Mouse (Mus musculus): ENCODE data around the gene Dglucy.
A peak's percentile ranks its signal among the peaks of the same experiment; 100 is the strongest.

Dglucy gene

GRCm38 (mm10) chr12:100841211-100841792 lies 62.4 kb downstream of the Dglucy start:
- DNase-seq (ENCODE audit: inconsistent ontology term), result peak; percentile 63

GRCm38 (mm10) chr12:100843171-100843570 lies 64.3 kb downstream of the Dglucy start:
- no peak for DNase-seq (ENCODE audit: inconsistent ontology term)

GRCm38 (mm10) chr12:100844546-100844945 lies 65.7 kb downstream of the Dglucy start:
- no peak for DNase-seq (ENCODE audit: inconsistent ontology term)

- DNase-seq (ENCODE audit: inconsistent ontology term), result no peak
These were observed 67.0 kb downstream of the Dglucy start for GRCm38 (mm10) chr12:100845829-100846228.

GRCm38 (mm10) chr12:100846566-100846965 lies 67.7 kb downstream of the Dglucy start:
- DNase-seq (ENCODE audit: inconsistent ontology term), result no peak

GRCm38 (mm10) chr12:100847437-100848080 lies 68.7 kb downstream of the Dglucy start:
- DNase-seq (ENCODE audit: inconsistent ontology term), result no peak

DNA sequence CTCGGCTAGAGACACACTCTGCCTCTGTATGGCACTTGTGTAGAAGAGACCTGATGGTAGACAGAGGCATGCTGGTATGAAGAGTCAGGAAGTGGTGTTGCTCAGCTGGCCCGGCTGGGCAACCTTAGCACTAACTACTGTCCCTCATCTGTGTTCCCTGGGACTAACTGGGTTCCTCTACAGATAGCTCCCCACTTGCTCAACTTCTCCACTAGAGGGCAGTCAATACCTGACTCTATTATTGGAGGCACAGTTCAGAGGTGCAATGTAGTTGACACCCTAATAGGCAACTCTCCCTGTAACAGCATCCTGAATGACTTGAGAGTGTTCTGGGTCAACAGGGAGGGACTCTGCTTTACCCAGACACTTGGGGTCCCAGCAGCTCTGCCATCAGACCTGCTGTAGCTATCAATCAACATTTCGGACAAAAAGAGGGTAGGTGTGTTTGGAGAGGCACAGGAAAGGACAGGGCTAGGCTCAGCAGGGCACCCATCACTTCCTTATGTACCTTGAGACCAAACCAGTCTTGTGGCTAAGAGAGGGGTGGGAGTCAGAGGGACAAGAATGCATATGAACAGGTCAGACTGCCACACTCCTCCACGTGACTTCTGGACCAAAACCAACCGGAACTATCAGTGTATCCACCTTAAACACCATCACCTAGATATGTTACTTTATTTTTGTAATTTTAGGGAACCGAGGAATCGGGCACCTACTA lies 70.7 kb downstream of the Dglucy start:
- DNase-seq (ENCODE audit: inconsistent ontology term), result peak; percentile 29

DNA sequence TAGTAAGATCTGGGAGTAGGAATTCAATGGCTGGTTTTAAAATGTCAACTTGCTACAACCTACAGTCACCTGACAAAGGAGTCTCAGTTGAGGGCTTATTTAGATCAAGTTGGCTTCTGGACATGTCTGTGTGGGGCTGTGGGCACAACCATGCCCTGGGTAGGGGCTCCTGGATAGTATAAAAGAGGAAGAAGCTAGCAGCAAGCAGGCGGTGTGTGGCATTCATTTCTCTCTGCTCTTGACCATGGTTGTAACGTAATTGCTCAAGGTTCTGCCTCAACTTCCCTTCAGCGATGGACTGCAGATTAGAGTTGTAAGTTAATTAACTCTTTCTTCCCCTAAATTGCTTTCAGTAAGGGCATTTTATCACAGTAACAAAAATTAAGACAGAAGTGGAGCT lies 73.5 kb downstream of the Dglucy start:
- no peak for DNase-seq (ENCODE audit: inconsistent ontology term)

GRCm38 (mm10) chr12:100856337-100856736 lies 77.5 kb downstream of the Dglucy start:
- no peak for DNase-seq (ENCODE audit: inconsistent ontology term)

DNA sequence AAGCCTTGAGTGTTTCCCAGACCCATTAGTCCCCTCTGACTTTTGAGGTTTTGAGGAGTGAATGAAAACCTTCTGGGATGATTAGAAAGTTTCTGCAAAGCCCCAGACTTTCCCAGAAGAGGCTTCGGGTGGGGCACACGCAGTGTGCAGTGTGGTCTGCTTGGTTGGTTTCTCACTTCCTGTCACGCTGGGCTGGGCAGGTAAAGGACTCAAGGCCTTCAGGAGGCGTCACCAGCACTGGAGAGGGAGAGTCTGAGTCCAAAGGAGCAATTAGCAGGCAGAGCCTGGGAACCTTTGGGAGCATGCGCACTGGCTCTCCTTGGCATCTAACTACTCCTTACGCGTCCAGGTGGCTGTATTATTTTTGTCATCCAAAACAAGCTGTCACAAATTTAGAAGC lies 78.9 kb downstream of the Dglucy start:
- DNase-seq (ENCODE audit: inconsistent ontology term), result no peak

DNA sequence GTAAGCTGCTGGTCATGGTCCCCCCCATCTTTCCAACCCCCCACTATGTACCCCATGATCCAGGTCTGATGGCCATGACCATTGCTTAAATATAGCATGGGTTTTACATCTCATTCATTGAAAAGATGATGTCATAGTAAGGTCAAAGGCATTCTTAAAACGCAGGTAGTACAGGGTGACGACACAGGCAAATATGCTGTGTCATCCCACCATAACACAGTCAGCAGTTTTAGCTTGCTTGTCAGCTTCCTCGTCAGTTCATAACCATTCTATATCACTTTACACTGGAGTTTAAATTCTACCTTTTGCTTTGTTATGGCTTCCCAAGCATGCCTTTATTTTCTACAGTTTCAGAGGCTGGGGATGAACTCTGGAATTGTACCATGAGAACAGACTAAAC lies 83.4 kb downstream of the Dglucy start:
- no peak for DNase-seq (ENCODE audit: inconsistent ontology term)

DNA sequence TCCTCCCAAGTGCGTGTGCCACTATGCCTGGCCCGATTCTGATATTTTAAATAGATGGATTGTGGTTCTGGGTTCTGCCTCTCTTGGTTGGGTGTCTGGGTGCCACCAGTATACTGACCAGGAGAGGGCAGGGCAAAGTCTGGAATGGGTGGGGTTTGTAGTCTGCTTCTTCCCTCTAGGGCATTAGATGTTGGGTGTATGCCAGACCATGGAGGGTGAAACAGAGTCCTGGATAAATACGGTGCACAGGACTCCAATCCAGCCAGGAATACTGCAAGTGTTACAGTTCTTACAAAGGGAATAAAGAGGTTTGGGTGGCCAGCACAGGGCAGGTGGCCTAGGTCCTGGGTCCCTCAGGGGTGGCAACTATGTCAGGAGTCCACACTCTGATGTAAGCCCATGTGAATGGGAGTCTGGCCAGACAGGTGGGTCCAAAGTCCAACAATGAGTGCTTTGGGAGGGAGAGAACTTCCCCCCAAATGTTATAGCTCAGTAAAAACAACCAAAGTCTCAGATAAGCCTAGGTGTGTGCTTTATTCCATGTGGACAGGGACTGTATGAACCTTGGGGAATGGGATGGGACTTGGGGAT lies 84.1 kb downstream of the Dglucy start:
- DNase-seq (ENCODE audit: inconsistent ontology term), result no peak

GRCm38 (mm10) chr12:100865072-100865471 lies 86.2 kb downstream of the Dglucy start:
- no peak for DNase-seq (ENCODE audit: inconsistent ontology term)

- no peak for DNase-seq (ENCODE audit: inconsistent ontology term)
These were observed 86.7 kb downstream of the Dglucy start for GRCm38 (mm10) chr12:100865509-100866078.

GRCm38 (mm10) chr12:100867097-100867496 lies 88.2 kb downstream of the Dglucy start:
- peak; percentile 8 for DNase-seq (ENCODE audit: inconsistent ontology term)

GRCm38 (mm10) chr12:100868049-100868622 lies 89.3 kb downstream of the Dglucy start:
- DNase-seq (ENCODE audit: inconsistent ontology term), result no peak

- DNase-seq (ENCODE audit: inconsistent ontology term), result no peak
These were observed 92.4 kb downstream of the Dglucy start for GRCm38 (mm10) chr12:100871234-100871633.

DNA sequence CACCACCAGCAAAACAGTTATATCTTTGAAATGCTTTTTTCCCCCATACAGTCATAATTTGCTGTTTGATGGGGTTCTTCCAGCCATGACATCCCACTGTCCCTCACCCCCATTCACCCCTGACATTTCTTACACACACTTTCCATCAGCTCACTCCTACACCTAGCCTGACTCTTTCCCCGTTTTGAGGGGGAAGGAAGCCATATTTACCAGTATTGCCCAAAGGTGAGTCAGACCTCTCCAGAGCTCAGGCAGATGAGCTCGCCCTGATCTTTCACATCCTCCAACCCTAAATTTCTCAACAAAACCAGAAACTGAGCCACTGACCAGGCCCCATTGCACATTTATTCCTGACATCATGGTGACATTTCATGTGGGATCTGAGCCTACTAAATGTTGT lies 93.0 kb downstream of the Dglucy start:
- DNase-seq (ENCODE audit: inconsistent ontology term), result no peak

- DNase-seq (ENCODE audit: inconsistent ontology term), result no peak
These were observed 94.8 kb downstream of the Dglucy start for GRCm38 (mm10) chr12:100873612-100874011.

GRCm38 (mm10) chr12:100875553-100875952 lies 96.7 kb downstream of the Dglucy start:
- no peak for DNase-seq (ENCODE audit: inconsistent ontology term)

- no peak for DNase-seq (ENCODE audit: inconsistent ontology term)
These were observed 97.1 kb downstream of the Dglucy start for GRCm38 (mm10) chr12:100875960-100876359.

- no peak for DNase-seq (ENCODE audit: inconsistent ontology term)
These were observed 99.1 kb downstream of the Dglucy start for GRCm38 (mm10) chr12:100877936-100878335.
